Comparison of ENCODE assay signal across 10 mouse cellular contexts in genomic region chr19:53786239-53786638, GRCm38 (mm10).
DNase-seq lines count a peak whose midpoint lies in the region; ATAC-seq and TF ChIP-seq lines count a peak whose summit lies in the region.
"Had no signal": no experiment of that assay in that cellular context is flagged by ENCODE, and none has a peak within 500 bp of the region (broad histone marks: within the 10 kb centered on the region; RNA-seq: fewer than 3 reads in every experiment).

No protein-coding gene starts in this region.

- H3K4me1 ChIP-seq in forebrain, embryonic 16.5 days (replicated peaks; ENCODE audit: control insufficient read depth, insufficient read depth, low read length): peaks cover 12% of the 10 kb centered on the region

- no peak for TF ChIP-seq CTCF in left cerebral cortex, adult 2 months (IDR thresholded peaks at IDR 0.05)

- no peaks in the 10 kb centered on the region for H3K36me3 ChIP-seq in forebrain, embryonic 16.5 days (ENCODE audit: control insufficient read depth, insufficient read depth)

- H3K9ac ChIP-seq in forebrain, embryonic 16.5 days (replicated peaks; ENCODE audit: low read depth, low read length): no peak overlapping the region

- H3K27ac ChIP-seq in left cerebral cortex, adult 2 months: peak overlapping the region; percentile 28; the same call in 1 of the 2 replicates
- no peak overlapping the region for H3K27ac ChIP-seq in forebrain, embryonic 16.5 days (ENCODE audit: low read length)

- H3K4me3 ChIP-seq in left cerebral cortex, adult 2 months: no peak overlapping the region
- no peak overlapping the region for H3K4me3 ChIP-seq in forebrain, embryonic 16.5 days (replicated peaks; ENCODE audit: low read length)

- no peaks in the 10 kb centered on the region for H3K9me3 ChIP-seq in forebrain, embryonic 16.5 days (ENCODE audit: control insufficient read depth, low read length)

- H3K4me2 ChIP-seq in forebrain, embryonic 16.5 days (ENCODE audit: low read length): no peak overlapping the region

- peak; percentile 49 for ATAC-seq in forebrain, embryonic 16.5 days

- DNase-seq in heart, adult 11 months: peak; percentile 86
- DNase-seq in heart, adult 18-20 months: no peak
- no peak for DNase-seq in left cerebral cortex, adult 2 months (ENCODE audit: extremely low spot score in 1 of 2, low spot score in 2 of 2)
- DNase-seq in left cerebral cortex, adult 9 months (ENCODE audit: low spot score in 2 of 2): no peak
- peak; percentile 74 for DNase-seq in adipocyte (ENCODE audit: low spot score)
- DNase-seq in embryo, embryonic 10.5 days (ENCODE audit: low spot score): no peak
- no peak for DNase-seq in spleen, postnatal 36 days (ENCODE audit: low spot score in 2 of 2)
- DNase-seq: lung, adult 18-20 months; thymus, adult 18-20 months had no signal

- H3K27me3 ChIP-seq in forebrain, embryonic 16.5 days (replicated peaks; ENCODE audit: control insufficient read depth, insufficient read depth, low read length): no peaks in the 10 kb centered on the region

- intact Hi-C loops in left cerebral cortex, adult 2 months (cut with DNase I): no loop called here

- 11% methylated on average over 2 of the region's 2 CpGs for WGBS in forebrain, embryonic 16.5 days

Comparison
In these comparisons a context has a peak if more than half of its experiments do, and no peak if none do; other contexts are left out.
1. DNase-seq: peak in heart, adult 11 months (single experiment) and adipocyte (single experiment); none in heart, adult 18-20 months (0 of 2), left cerebral cortex, adult 2 months (0 of 2), left cerebral cortex, adult 9 months (0 of 2), embryo, embryonic 10.5 days (single experiment) and spleen, postnatal 36 days (0 of 2).